Mouse (Mus musculus): ENCODE data around the gene Cdk17.

DNA sequence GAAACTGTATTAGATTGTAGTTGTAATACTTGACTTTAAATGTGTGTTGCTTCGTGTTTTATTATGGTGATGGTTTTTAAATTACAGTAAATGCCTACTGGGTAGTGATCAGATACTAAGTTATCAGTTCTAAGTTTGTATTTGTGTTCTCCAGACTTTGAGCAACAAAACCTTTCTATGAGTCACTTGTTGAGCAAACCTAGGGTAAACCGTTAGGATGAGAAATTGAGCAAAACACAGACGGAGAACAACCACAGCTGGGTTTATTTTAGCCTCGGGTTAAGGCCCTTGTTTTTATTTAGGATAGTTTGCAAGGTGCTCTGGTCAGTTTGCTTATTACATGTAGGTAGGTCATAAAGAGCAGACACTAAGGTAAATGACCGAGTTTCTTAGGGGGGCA lies 46.5 kb downstream of the Cdk17 start:
- no peak for TF ChIP-seq POLR2A (IDR thresholded peaks at IDR 0.05; ENCODE audit: borderline replicate concordance, low read depth, low read length)
- no peak for TF ChIP-seq CTCF (IDR thresholded peaks at IDR 0.05; ENCODE audit: low read depth, low read length)

Measured in bone marrow macrophage, adult 2 months (primary cell).